Mouse (Mus musculus) retina, postnatal 7 days (tissue): ENCODE data around the gene Gpr82.

ENCODE experiments used
- DNase-seq: peaks from one replicate; pipeline ENCODE4 v3.0.0-alpha.2; 2012; ENCODE audit warnings: low read depth, low spot score

Gene Gpr82

DNA sequence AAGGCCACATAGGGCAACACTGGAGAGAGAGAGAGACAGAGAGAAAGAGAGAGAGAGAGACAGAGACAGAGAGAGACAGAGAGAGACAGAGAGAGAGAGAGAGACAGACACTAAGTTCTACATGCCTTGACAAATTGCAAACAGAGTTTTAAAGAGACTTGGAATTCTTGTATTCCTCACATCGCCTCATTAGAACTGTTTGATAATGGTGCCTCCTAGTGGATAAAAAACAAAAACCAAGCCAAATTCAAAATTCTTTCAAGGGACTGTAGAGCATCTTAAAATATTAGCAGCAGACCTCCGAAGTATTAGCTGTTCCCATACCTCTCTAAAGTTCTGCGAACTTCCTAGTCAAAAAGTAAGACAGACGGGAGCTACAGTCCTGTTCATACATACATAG lies 30.7 kb downstream of the Gpr82 start:
- DNase-seq = no peak

DNA sequence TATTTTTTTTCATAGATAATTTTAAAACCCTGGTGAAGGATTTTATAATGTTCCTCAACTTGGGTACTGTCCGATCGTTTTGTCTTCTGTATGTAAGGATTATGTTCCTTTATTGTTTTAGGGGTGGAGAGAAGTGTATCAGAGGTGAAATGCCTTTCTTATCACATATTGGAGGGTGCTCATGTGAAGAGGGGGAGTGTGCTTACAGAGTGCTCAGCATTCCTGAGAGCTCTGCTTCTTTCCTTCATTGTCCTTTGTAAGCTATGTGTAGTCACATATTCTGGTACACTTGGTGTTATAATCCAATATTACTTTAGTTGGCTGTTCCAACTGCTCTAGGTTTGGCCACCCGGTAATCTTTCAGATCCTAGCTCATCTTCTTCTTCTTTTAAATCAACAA lies 39.5 kb downstream of the Gpr82 start:
- DNase-seq = no peak

DNA sequence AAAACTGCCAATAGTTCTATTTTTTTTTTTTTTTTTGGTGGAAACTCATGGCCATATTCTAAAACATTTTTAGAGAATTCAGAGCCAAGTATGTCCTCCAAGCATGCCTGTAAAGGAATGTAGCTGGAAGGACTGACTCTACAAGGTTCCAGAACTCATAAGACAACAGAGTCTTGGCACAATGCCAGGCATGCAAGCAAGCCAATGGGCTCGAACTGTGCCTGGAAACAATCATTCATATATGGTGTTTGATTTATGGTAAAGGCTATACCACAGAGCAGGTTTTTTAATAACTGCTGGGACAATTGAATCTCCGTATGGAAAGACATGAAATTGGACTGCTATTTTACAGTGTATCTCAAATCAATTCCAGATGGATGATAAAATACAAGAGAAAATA lies 43.9 kb downstream of the Gpr82 start:
- no peak for DNase-seq

DNA sequence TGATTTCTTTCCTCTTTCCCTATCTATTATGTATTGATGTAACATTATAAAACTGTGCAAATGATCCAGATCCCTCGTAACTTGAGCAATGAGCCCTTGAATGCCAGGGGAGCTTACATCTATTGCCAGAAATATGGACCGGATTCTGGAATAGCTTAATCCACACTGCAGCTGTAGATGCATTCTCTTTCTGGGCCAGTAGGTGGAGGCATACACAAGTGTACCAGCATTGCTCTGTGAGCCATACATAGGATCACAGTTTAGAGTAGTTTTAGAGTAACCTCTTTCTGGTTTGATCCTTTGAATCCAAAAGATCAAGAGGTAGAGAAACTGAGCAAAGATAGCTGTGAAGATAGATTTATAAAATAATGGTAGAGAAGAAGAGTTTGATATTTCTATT lies 49.0 kb downstream of the Gpr82 start:
- peak; percentile 19 for DNase-seq
